Mouse (Mus musculus) G1E (cell line): ENCODE data around the gene Hnrnpll. TPM values are rescaled to one million over a fixed set of nuclear protein-coding genes. Genes with fewer than 3 reads are reported as not detected.
A peak's percentile ranks its signal among the peaks of the same experiment; 100 is the strongest.

ENCODE experiments used
- ATAC-seq: 2 replicates; pipeline ENCODE4 v1.8.0; 2016; ENCODE audit warnings: mild to moderate bottlenecking; ENCODE audit not compliant: insufficient number of reproducible peaks, poor library complexity, low FRiP score, severe bottlenecking; ENCODE audit errors: extremely low read depth
- DNase-seq: peaks from one replicate; pipeline ENCODE4 v3.0.0; 2012; ENCODE audit warnings: low spot score
- H3K27me3 ChIP-seq: 2 replicates; pipeline ENCODE4 v1.6.1; 2012; ENCODE audit warnings: mild to moderate bottlenecking, low read length, inconsistent platforms; ENCODE audit not compliant: insufficient read depth
- H3K36me3 ChIP-seq: replicated peaks from 2 replicates; pipeline ENCODE3; 2012; ENCODE audit warnings: mild to moderate bottlenecking, inconsistent platforms
- H3K4me1 ChIP-seq: 2 replicates; pipeline ENCODE4 v1.6.1; 2012; ENCODE audit warnings: low read depth, low read length, inconsistent platforms, mixed read lengths; ENCODE audit not compliant: insufficient read depth
- H3K4me3 ChIP-seq: 2 replicates; pipeline ENCODE4 v1.5.1; 2012; ENCODE audit warnings: low read depth, mild to moderate bottlenecking, inconsistent platforms, low read length, moderate library complexity, mixed read lengths
- H3K9me3 ChIP-seq: replicated peaks from 2 replicates; pipeline ENCODE4 v1.6.1; 2012; ENCODE audit warnings: inconsistent platforms
- CTCF ChIP-seq: IDR thresholded peaks from 2 replicates; pipeline ENCODE4 v1.5.1; 2012; ENCODE audit warnings: low read depth, low read length, inconsistent platforms, mixed read lengths
- GATA1 ChIP-seq: IDR thresholded peaks from 2 replicates; pipeline ENCODE4 v1.6.1; 2012; ENCODE audit warnings: borderline replicate concordance, low read length, inconsistent platforms, mixed read lengths
- GATA2 ChIP-seq: IDR thresholded peaks from 2 replicates; pipeline ENCODE4 v1.6.1; 2012; ENCODE audit warnings: low read depth, low read length, inconsistent platforms, borderline replicate concordance
- POLR2AphosphoS5 ChIP-seq: IDR thresholded peaks from 2 replicates; pipeline ENCODE4 v1.6.1; 2012; ENCODE audit warnings: low read depth, low read length, inconsistent platforms; ENCODE audit not compliant: insufficient replicate concordance
- TAL1 ChIP-seq: conservative IDR thresholded peaks from 2 replicates; pipeline ENCODE4 v1.6.1; 2012; ENCODE audit warnings: low read depth, low read length, inconsistent platforms, mixed read lengths
- polyA plus RNA-seq: library from polyadenylated mRNA; stranded (reverse); fragments of >175 nt; gene quantifications from 2 replicates; pipeline ENCODE4 v1.2.3, GENCODE M21; 2012
- total RNA-seq, 2 experiments: library from RNA; stranded (forward) in 1 of 2; stranded (reverse) in 1 of 2; fragments of 200-1000 nt in 1 of 2; fragments of >200 nt in 1 of 2; fragmentation: Nextera tagmentation in 1 of 2; gene quantifications; 2 replicates each; pipeline ENCODE4 v1.2.3; 2014 to 2017

The Hnrnpll gene
- total and polyA plus RNA-seq, 3 experiments = 50.1 to 97.0 (median 76.5) TPM

- TF ChIP-seq GATA2 = no peak
- TF ChIP-seq POLR2AphosphoS5 = no peak
- TF ChIP-seq CTCF = no peak
- TF ChIP-seq TAL1 = no peak
- TF ChIP-seq GATA1 = no peak
- ATAC-seq = no peak
Measured at GRCm38 (mm10) chr17:80084424-80084823, 22.3 kb upstream of the Hnrnpll start.

GRCm38 (mm10) chr17:80083223-80083622 is 21.1 kb upstream of the Hnrnpll start:
- Histone ChIP-seq H3K4me3 (no peak overlapping the region), H3K27me3 (peaks cover 23% of the 10 kb centered on the region), H3K36me3 (no peaks in the 10 kb centered on the region), H3K9me3 (no peaks in the 10 kb centered on the region; the same call in 1 of the 2 replicates), H3K4me1 (no peaks in the 10 kb centered on the region)
- no peak for TF ChIP-seq CTCF
- TF ChIP-seq GATA2 = no peak
- TF ChIP-seq GATA1 = no peak
- TF ChIP-seq POLR2AphosphoS5 = no peak
- TF ChIP-seq TAL1 = no peak
- ATAC-seq (no peak), DNase-seq (no peak)

More at GRCm38 (mm10) chr17:80084424-80084823, 22.3 kb upstream of the Hnrnpll start:
- no peaks in the 10 kb centered on the region; the same call in 1 of the 2 replicates for H3K9me3 ChIP-seq
- peaks cover 22% of the 10 kb centered on the region for H3K27me3 ChIP-seq
- no peak overlapping the region for H3K4me3 ChIP-seq
- no peak for DNase-seq
- H3K4me1 ChIP-seq = no peaks in the 10 kb centered on the region
- no peaks in the 10 kb centered on the region for H3K36me3 ChIP-seq

- ATAC-seq = no peak
- Histone ChIP-seq H3K9me3 (no peaks in the 10 kb centered on the region), H3K27me3 (peaks cover 27% of the 10 kb centered on the region), H3K4me1 (no peaks in the 10 kb centered on the region), H3K36me3 (no peaks in the 10 kb centered on the region), H3K4me3 (no peak overlapping the region)
- TF ChIP-seq POLR2AphosphoS5 (no peak), CTCF (no peak), GATA2 (no peak), GATA1 (no peak), TAL1 (no peak)
- DNase-seq = no peak
Measured at GRCm38 (mm10) chr17:80078726-80079125, 16.6 kb upstream of the Hnrnpll start.

GRCm38 (mm10) chr17:80067257-80067656 is 5.1 kb upstream of the Hnrnpll start:
- Histone ChIP-seq H3K27me3 (no peaks in the 10 kb centered on the region), H3K4me3 (no peak overlapping the region), H3K9me3 (no peaks in the 10 kb centered on the region), H3K4me1 (peaks cover 19% of the 10 kb centered on the region), H3K36me3 (no peaks in the 10 kb centered on the region)
- TF ChIP-seq TAL1 = no peak
- no peak for TF ChIP-seq GATA1
- TF ChIP-seq GATA2 = no peak
- TF ChIP-seq POLR2AphosphoS5 = no peak
- TF ChIP-seq CTCF = no peak
- no peak for ATAC-seq
- no peak for DNase-seq

- peak overlapping the region; percentile 56 for H3K4me3 ChIP-seq
- DNase-seq = peak; percentile 64
Measured at GRCm38 (mm10) chr17:80063840-80064495, 1.8 kb upstream of the Hnrnpll start.

GRCm38 (mm10) chr17:80063386-80063785 is 1.3 kb upstream of the Hnrnpll start:
- H3K27me3 ChIP-seq = no peaks in the 10 kb centered on the region
- ATAC-seq (no peak), DNase-seq (no peak)
- no peaks in the 10 kb centered on the region for H3K9me3 ChIP-seq
- H3K4me3 ChIP-seq = peak overlapping the region; percentile 97
- peaks cover 27% of the 10 kb centered on the region for H3K4me1 ChIP-seq
- TF ChIP-seq GATA2 (no peak), GATA1 (no peak), CTCF (no peak), POLR2AphosphoS5 (no peak), TAL1 (no peak)
- H3K36me3 ChIP-seq = peaks cover 2% of the 10 kb centered on the region

More at GRCm38 (mm10) chr17:80063840-80064495, 1.8 kb upstream of the Hnrnpll start:
- no peak for TF ChIP-seq POLR2AphosphoS5
- TF ChIP-seq CTCF = no peak
- H3K9me3 ChIP-seq = no peaks in the 10 kb centered on the region
- no peaks in the 10 kb centered on the region for H3K36me3 ChIP-seq
- peaks cover 25% of the 10 kb centered on the region for H3K4me1 ChIP-seq
- peak; percentile 32 for ATAC-seq
- H3K27me3 ChIP-seq = no peaks in the 10 kb centered on the region

- no peak for DNase-seq
- no peak for TF ChIP-seq POLR2AphosphoS5
- no peak for TF ChIP-seq TAL1
- no peak for TF ChIP-seq GATA1
- TF ChIP-seq CTCF = no peak
- no peak for TF ChIP-seq GATA2
- Histone ChIP-seq H3K36me3 (peaks cover 9% of the 10 kb centered on the region), H3K4me3 (peak overlapping the region; percentile 97), H3K4me1 (peaks cover 35% of the 10 kb centered on the region), H3K9me3 (no peaks in the 10 kb centered on the region), H3K27me3 (no peaks in the 10 kb centered on the region)
- ATAC-seq = no peak
Measured at GRCm38 (mm10) chr17:80062620-80063010, 481 bp upstream of the Hnrnpll start.
